Mouse (Mus musculus): ENCODE data around the gene Mcrip2. TPM values are rescaled to one million over a fixed set of nuclear protein-coding genes. Genes with fewer than 3 reads are reported as not detected.

Gene Mcrip2
- polyA plus RNA-seq, 1 experiment from 2014 or later, result 13.6 TPM

DNA sequence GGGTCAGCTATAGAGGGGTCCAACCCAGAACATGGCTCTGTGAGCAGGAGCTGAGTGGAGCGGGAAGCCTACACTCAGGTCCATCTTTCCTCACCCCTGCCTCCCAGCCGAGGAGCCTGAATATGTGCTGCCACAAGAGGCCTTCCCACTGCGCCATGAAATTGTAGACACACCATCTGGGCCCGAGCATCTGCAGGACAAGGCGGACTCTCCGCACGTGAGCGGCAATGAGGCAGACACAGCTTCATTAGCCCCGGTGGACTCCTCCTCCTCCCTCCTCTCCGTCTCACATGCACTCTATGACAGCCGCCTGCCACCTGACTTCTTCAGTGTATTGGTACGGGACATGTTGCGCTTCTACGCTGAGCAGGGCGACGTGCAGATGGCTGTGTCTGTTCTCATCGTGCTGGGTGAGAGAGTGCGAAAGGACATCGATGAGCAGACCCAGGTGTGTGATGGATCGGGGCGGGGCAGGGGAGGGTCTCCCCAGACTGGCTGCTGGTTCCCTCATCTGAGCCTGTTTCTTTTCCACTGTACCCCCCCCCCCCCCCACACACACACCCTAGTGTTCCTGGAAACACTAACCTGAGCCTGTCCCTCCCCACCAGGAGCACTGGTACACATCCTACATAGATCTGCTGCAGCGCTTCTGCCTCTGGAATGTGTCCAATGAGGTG, 40.9 kb downstream of the Mcrip2 start:
- Histone ChIP-seq H3K4me1 (peaks cover 88% of the 10 kb centered on the region), H3K27me3 (ENCODE audit: low read depth, poor library complexity, severe bottlenecking) (0 out of 2 replicates have a peak, but pooled peaks cover under 1% of the 10 kb centered on the region), H3K27ac (0 out of 2 replicates have a peak overlapping the region, but pooled peaks have one; percentile 93), H3K9me3 (replicated peaks) (no peaks in the 10 kb centered on the region), H3K4me3 (peak overlapping the region; percentile 77), H3K36me3 (peaks cover 60% of the 10 kb centered on the region)
- DNase-seq (ENCODE audit: low spot score), result no peak
- WGBS, result 94% methylated on average over 22 of the region's 22 CpGs

DNA sequence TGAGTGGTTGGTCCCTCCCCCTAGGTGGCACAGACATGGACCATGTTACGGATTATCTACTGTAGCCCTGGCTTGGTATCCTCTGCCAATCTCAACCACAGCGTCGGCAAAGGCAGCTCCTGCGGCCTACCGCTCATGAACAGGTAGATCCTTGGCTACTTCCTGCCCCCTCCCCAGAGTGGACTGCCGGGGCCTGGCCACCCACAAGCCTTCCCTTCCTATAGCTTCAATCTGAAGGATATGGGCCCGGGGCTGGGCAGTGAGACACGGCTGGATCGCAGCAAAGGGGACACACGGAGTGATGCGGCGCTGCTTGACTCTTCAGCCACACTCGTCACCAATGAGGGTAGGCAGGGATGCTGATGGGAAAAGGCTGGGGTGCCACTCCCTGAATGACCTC, 41.6 kb downstream of the Mcrip2 start:
- peaks cover 84% of the 10 kb centered on the region for H3K4me1 ChIP-seq
- H3K4me3 ChIP-seq, result peak overlapping the region; percentile 9; the same call in 1 of the 2 replicates
- H3K27me3 ChIP-seq (ENCODE audit: low read depth, poor library complexity, severe bottlenecking), result peaks cover 6% of the 10 kb centered on the region; the same call in 1 of the 2 replicates
- 95% methylated on average over 13 of the region's 13 CpGs for WGBS
- peaks cover 59% of the 10 kb centered on the region for H3K36me3 ChIP-seq
- H3K9me3 ChIP-seq (replicated peaks), result no peaks in the 10 kb centered on the region
- no peak overlapping the region for H3K27ac ChIP-seq
- DNase-seq (ENCODE audit: low spot score), result no peak

DNA sequence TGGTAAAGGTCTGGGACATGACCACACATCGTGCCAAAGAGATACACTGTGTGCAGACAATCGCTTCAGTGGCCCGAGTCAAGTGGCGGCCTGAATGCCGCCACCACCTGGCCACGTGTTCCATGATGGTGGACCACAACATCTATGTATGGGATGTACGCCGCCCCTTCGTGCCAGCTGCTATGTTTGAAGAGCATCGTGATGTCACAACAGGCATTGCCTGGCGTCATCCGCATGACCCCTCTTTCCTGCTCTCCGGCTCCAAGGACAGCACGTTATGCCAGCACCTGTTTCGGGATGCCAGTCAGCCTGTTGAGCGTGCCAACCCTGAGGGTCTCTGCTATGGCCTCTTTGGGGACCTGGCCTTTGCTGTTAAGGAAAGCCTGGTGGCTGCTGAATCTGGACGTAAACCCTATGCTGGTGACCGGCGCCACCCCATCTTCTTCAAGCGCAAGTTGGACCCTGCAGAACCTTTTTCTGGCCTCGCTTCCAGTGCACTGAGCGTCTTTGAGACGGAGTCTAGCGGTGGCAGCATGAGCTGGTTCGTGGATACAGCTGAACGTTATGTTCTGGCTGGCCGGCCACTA, 42.5 kb downstream of the Mcrip2 start:
- 96% methylated on average over 27 of the region's 27 CpGs for WGBS
- H3K4me1 ChIP-seq, result peaks cover 75% of the 10 kb centered on the region
- no peak overlapping the region; the same call in 1 of the 2 replicates for H3K4me3 ChIP-seq
- no peak for DNase-seq (ENCODE audit: low spot score)
- H3K27ac ChIP-seq, result no peak overlapping the region
- H3K36me3 ChIP-seq, result peaks cover 49% of the 10 kb centered on the region
- H3K9me3 ChIP-seq (replicated peaks), result no peaks in the 10 kb centered on the region
- peaks cover 15% of the 10 kb centered on the region for H3K27me3 ChIP-seq (ENCODE audit: low read depth, poor library complexity, severe bottlenecking)

DNA sequence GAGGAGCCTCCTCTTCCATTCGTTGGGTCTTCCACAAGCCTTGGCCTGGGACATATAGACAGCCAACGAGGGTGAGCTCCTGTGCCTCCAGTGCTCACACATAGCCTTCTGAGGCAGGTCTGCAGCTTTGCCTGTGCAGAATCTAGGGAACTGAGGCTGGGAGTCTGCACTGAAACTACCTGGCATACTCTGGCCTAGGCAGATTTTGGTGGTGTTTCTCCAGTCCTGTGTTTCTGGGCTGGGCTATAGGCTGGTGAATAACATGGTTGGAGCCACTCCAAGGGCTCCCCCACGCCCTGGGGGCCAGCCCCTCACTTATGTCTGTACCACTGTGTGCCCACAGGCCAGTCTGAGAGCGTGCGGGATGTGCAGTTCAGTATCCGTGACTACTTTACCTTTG, 43.3 kb downstream of the Mcrip2 start:
- H3K9me3 ChIP-seq (replicated peaks), result no peaks in the 10 kb centered on the region
- peaks cover 67% of the 10 kb centered on the region for H3K4me1 ChIP-seq
- no peak overlapping the region for H3K27ac ChIP-seq
- 91% methylated on average over 6 of the region's 6 CpGs for WGBS
- peaks cover 23% of the 10 kb centered on the region for H3K27me3 ChIP-seq (ENCODE audit: low read depth, poor library complexity, severe bottlenecking)
- H3K4me3 ChIP-seq, result peak overlapping the region; percentile 74
- DNase-seq (ENCODE audit: low spot score), result no peak
- H3K36me3 ChIP-seq, result peaks cover 42% of the 10 kb centered on the region

DNA sequence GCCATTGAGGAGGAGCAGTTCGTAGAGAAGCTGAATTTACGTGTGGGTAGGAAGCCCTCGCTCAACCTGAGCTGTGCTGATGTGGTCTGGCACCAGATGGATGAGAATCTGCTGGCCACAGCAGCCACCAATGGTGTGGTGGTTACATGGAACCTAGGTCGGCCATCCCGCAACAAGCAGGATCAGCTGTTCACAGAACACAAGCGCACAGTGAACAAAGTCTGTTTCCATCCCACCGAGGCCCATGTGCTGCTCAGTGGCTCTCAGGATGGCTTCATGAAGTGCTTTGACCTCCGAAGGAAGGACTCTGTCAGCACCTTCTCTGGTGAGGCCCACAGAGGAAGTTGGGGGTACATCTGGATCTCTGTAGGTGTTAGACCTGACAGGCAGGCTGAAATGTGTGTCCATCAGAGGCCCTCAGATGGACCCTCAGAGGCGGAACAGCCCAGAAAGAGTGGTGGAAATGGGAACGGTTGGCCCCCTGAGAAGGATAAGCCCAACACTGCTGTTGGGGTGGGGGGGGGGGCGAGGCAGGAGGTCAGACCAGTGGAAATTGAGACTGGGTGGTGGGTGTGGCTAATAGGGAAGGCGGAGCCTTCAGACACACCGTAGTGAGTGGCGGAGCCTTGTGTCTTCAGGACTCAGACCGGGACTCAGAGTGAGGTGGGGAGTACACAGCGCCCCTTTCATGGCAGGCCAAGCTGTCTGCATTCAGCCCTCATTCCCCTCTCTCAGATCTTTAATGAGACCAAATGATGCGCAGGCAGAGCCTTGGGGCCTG, 44.0 kb downstream of the Mcrip2 start:
- Histone ChIP-seq H3K4me3 (peak overlapping the region; percentile 74), H3K9me3 (replicated peaks) (no peaks in the 10 kb centered on the region), H3K27ac (no peak overlapping the region), H3K36me3 (peaks cover 34% of the 10 kb centered on the region), H3K4me1 (peaks cover 65% of the 10 kb centered on the region), H3K27me3 (ENCODE audit: low read depth, poor library complexity, severe bottlenecking) (peaks cover 31% of the 10 kb centered on the region)
- no peak for DNase-seq (ENCODE audit: low spot score)
- 74% methylated on average over 17 of the region's 17 CpGs for WGBS

DNA sequence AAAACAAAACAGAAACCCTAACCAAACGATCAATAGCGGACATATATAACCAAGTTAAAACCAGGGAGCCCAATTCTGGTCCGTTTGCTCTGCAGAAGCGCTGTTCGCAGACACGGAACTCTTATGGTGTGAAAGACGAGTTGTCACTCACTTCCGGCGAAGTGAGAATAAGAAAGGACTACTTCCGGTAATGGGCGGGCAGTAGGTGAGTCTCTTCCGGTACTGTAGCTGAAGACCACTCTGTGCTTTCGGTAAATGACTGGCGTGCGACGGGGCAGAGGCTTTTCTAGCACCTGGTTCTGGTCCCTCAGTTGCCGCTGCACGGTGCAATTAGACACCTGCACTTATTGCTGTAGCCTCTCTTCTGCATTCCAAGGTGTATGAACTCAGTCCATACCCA, 45.1 kb downstream of the Mcrip2 start, which contains the start of gene Wdr24:
Wdr24 (plus strand) TSS at position 176 of the 400 bp plus-strand sequence.
- under 1% methylated on average over 18 of the region's 18 CpGs for WGBS
- peak; percentile 79 for DNase-seq (ENCODE audit: low spot score)
- Histone ChIP-seq H3K27me3 (ENCODE audit: low read depth, poor library complexity, severe bottlenecking) (peaks cover 42% of the 10 kb centered on the region), H3K4me1 (peaks cover 60% of the 10 kb centered on the region), H3K9me3 (replicated peaks) (no peaks in the 10 kb centered on the region), H3K27ac (peak within 1 kb of the TSS; percentile 83), H3K36me3 (peaks cover 31% of the 10 kb centered on the region), H3K4me3 (peak within 1 kb of the TSS; percentile 74)

DNA sequence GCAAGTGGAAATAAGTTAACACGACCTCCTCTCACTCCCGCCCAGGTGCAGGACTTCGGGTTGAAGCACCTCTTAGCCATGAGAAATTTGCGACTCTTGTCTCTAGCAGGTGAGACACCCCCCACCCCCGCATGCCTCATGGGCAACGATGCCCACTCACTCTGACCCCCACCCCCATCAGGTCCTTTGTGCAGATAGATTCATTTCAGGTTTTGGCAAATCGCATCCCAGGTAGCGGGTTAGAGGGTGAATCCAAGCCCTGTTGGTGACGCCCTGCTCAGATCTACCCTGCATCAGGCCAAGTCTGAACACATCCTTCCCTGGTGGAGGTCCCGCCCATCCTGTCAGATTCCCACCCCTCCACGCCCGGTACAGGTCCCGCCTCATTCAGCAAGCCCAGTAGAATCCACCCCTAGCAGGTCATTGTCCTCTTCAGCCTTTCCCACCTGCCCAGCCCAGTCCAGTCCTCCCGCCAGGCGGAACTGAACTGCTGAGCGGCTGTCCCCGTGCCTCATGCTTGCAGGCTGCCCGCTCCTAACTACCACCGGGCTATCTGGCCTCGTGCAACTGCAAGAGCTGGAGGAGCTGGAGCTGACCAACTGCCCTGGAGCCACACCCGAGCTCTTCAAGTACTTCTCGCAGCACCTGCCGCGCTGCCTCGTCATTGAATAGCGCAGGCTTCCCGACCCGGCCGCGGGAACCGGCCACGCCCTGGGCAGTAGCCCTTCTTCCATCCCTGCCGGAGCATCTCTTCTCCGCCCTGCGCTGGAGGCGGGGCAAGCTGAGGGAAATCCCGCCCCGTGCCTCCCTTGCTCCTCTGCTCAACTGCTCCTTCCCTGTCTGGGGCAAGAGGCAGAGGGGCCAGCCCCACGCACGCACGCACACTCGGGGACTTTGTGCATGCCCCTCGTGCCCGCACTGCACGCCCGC, 49.4 kb downstream of the Mcrip2 start:
- H3K4me3 ChIP-seq, result peak overlapping the region; percentile 32
- no peaks in the 10 kb centered on the region for H3K9me3 ChIP-seq (replicated peaks)
- peaks cover 81% of the 10 kb centered on the region for H3K27me3 ChIP-seq (ENCODE audit: low read depth, poor library complexity, severe bottlenecking)
- 6% methylated on average over 46 of the region's 46 CpGs for WGBS
- 0 out of 2 replicates have a peak overlapping the region, but pooled peaks have one; percentile 19 for H3K27ac ChIP-seq
- no peaks in the 10 kb centered on the region for H3K36me3 ChIP-seq
- DNase-seq (ENCODE audit: low spot score), result no peak
- H3K4me1 ChIP-seq, result peaks cover 20% of the 10 kb centered on the region

DNA sequence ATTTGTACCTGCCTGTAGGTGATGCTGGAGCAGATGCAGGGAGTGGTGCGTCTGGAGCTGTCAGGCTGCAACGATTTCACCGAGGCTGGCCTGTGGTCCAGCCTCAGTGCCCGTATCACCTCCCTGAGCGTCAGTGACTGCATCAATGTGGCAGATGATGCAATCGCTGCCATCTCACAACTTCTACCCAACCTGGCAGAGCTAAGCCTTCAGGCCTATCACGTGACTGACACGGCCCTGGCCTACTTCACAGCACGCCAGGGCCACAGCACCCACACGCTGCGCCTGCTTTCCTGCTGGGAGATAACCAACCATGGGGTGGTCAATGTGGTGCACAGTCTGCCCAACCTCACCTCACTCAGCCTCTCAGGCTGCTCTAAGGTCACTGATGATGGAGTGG, 50.9 kb downstream of the Mcrip2 start:
- no peak for DNase-seq (ENCODE audit: low spot score)
- H3K4me3 ChIP-seq, result no peak overlapping the region
- H3K27ac ChIP-seq, result no peak overlapping the region
- no peaks in the 10 kb centered on the region for H3K36me3 ChIP-seq
- peaks cover 16% of the 10 kb centered on the region for H3K4me1 ChIP-seq
- no peaks in the 10 kb centered on the region for H3K9me3 ChIP-seq (replicated peaks)
- H3K27me3 ChIP-seq (ENCODE audit: low read depth, poor library complexity, severe bottlenecking), result peaks cover 92% of the 10 kb centered on the region
- WGBS, result 83% methylated on average over 11 of the region's 11 CpGs

Small RNA genes lying within 50 kb of the gene (microRNA-seq; reads per million reads assigned to microRNA genes)
- gene Mir3082, result not detected

Other genes with a start within 250 kb of the Mcrip2 start
- gene Gng13, start 151.6 kb downstream of the Mcrip2 start, polyA plus RNA-seq (2016; fragmentation: Nextera tagmentation; extraction: Ambion mirVana), result 2.0 TPM in 2 replicates
- gene Chtf18, start 141.3 kb downstream of the Mcrip2 start, polyA plus RNA-seq (2016; fragmentation: Nextera tagmentation; extraction: Ambion mirVana), result 68.5 and 71.9 TPM in 2 replicates
- 24.8 and 27.0 TPM in 2 replicates for gene Rpusd1, start 141.1 kb downstream of the Mcrip2 start, polyA plus RNA-seq (2016; fragmentation: Nextera tagmentation; extraction: Ambion mirVana)
- gene Mslnl, start 132.7 kb downstream of the Mcrip2 start, polyA plus RNA-seq (2016; fragmentation: Nextera tagmentation; extraction: Ambion mirVana), result not detected in 2 replicates
- 0.98 TPM in 1 of 2 replicates, not detected in the other for gene Msln, start 114.4 kb downstream of the Mcrip2 start, polyA plus RNA-seq (2016; fragmentation: Nextera tagmentation; extraction: Ambion mirVana)
- 21.2 and 26.8 TPM in 2 replicates for gene Narfl, start 95.0 kb downstream of the Mcrip2 start, polyA plus RNA-seq (2016; fragmentation: Nextera tagmentation; extraction: Ambion mirVana)
- 59.7 and 80.7 TPM in 2 replicates for gene Haghl, start 83.1 kb downstream of the Mcrip2 start, polyA plus RNA-seq (2016; fragmentation: Nextera tagmentation; extraction: Ambion mirVana)
- 0.44 and 0.50 TPM in 2 replicates for gene Ccdc78, start 82.2 kb downstream of the Mcrip2 start, polyA plus RNA-seq (2016; fragmentation: Nextera tagmentation; extraction: Ambion mirVana)
- 55.6 and 63.3 TPM in 2 replicates for gene Fam173a, start 75.9 kb downstream of the Mcrip2 start, polyA plus RNA-seq (2016; fragmentation: Nextera tagmentation; extraction: Ambion mirVana)
- gene AC134908.4, start 73.1 kb downstream of the Mcrip2 start, polyA plus RNA-seq (2016; fragmentation: Nextera tagmentation; extraction: Ambion mirVana), result 0.76 TPM in 1 of 2 replicates, not detected in the other
- gene Metrn, start 71.6 kb downstream of the Mcrip2 start, polyA plus RNA-seq (2016; fragmentation: Nextera tagmentation; extraction: Ambion mirVana), result 87.5 and 112 TPM in 2 replicates
- gene Fbxl16, start 59.7 kb downstream of the Mcrip2 start, polyA plus RNA-seq (2016; fragmentation: Nextera tagmentation; extraction: Ambion mirVana), result 1.0 and 1.5 TPM in 2 replicates
- 31.6 and 32.0 TPM in 2 replicates for gene Wdr24, start 45.1 kb downstream of the Mcrip2 start, polyA plus RNA-seq (2016; fragmentation: Nextera tagmentation; extraction: Ambion mirVana)
- gene Jmjd8, start 39.9 kb downstream of the Mcrip2 start, polyA plus RNA-seq (2016; fragmentation: Nextera tagmentation; extraction: Ambion mirVana), result 52.4 and 54.9 TPM in 2 replicates
- gene Stub1, start 35.4 kb downstream of the Mcrip2 start, polyA plus RNA-seq (2016; fragmentation: Nextera tagmentation; extraction: Ambion mirVana), result 408 and 426 TPM in 2 replicates
- 1.0 and 1.2 TPM in 2 replicates for gene Rhbdl1, start 31.5 kb downstream of the Mcrip2 start, polyA plus RNA-seq (2016; fragmentation: Nextera tagmentation; extraction: Ambion mirVana)
- 1.5 and 1.9 TPM in 2 replicates for gene Gm20683, start 27.0 kb downstream of the Mcrip2 start, polyA plus RNA-seq (2016; fragmentation: Nextera tagmentation; extraction: Ambion mirVana)
- gene Rhot2, start 23.9 kb downstream of the Mcrip2 start, polyA plus RNA-seq (2016; fragmentation: Nextera tagmentation; extraction: Ambion mirVana), result 30.8 and 32.6 TPM in 2 replicates
- gene Wdr90, start 7.3 kb downstream of the Mcrip2 start, polyA plus RNA-seq (2016; fragmentation: Nextera tagmentation; extraction: Ambion mirVana), result 45.5 and 46.2 TPM in 2 replicates
- gene Mettl26, start 6.3 kb upstream of the Mcrip2 start, polyA plus RNA-seq (2016; fragmentation: Nextera tagmentation; extraction: Ambion mirVana), result 69.3 and 69.6 TPM in 2 replicates
- gene Wfikkn1, start 12.1 kb upstream of the Mcrip2 start, polyA plus RNA-seq (2016; fragmentation: Nextera tagmentation; extraction: Ambion mirVana), result 2.6 and 5.6 TPM in 2 replicates
- 37.5 and 37.9 TPM in 2 replicates for gene Rab40c, start 51.0 kb upstream of the Mcrip2 start, polyA plus RNA-seq (2016; fragmentation: Nextera tagmentation; extraction: Ambion mirVana)
- 65.2 and 72.1 TPM in 2 replicates for gene Pigq, start 76.2 kb upstream of the Mcrip2 start, polyA plus RNA-seq (2016; fragmentation: Nextera tagmentation; extraction: Ambion mirVana)
- gene Nhlrc4, start 76.2 kb upstream of the Mcrip2 start, polyA plus RNA-seq (2016; fragmentation: Nextera tagmentation; extraction: Ambion mirVana), result 0.10 and 0.18 TPM in 2 replicates
- 0.08 and 0.20 TPM in 2 replicates for gene A930017K11Rik, start 83.8 kb upstream of the Mcrip2 start, polyA plus RNA-seq (2016; fragmentation: Nextera tagmentation; extraction: Ambion mirVana)
- gene Capn15, start 117.0 kb upstream of the Mcrip2 start, polyA plus RNA-seq (2016; fragmentation: Nextera tagmentation; extraction: Ambion mirVana), result 38.7 and 38.9 TPM in 2 replicates
- 20.9 and 22.1 TPM in 2 replicates for gene Rab11fip3, start 200.8 kb upstream of the Mcrip2 start, polyA plus RNA-seq (2016; fragmentation: Nextera tagmentation; extraction: Ambion mirVana)
- 23.0 and 26.3 TPM in 2 replicates for gene Decr2, start 221.6 kb upstream of the Mcrip2 start, polyA plus RNA-seq (2016; fragmentation: Nextera tagmentation; extraction: Ambion mirVana)
- 163 and 186 TPM in 2 replicates for gene Nme4, start 226.8 kb upstream of the Mcrip2 start, polyA plus RNA-seq (2016; fragmentation: Nextera tagmentation; extraction: Ambion mirVana)
- 0.53 and 0.56 TPM in 2 replicates for gene Tmem8, start 244.5 kb upstream of the Mcrip2 start, polyA plus RNA-seq (2016; fragmentation: Nextera tagmentation; extraction: Ambion mirVana)